Mouse (Mus musculus): ENCODE results near the gene Actrt2. TPM values are rescaled to one million over a fixed set of nuclear protein-coding genes. Genes with fewer than 3 reads are reported as not detected.

Gene Actrt2
- polyA plus RNA-seq, 1 experiment from 2014 or later = not detected

- Histone ChIP-seq H3K9ac (peak overlapping the region; percentile 67), H3K36me3 (no peaks in the 10 kb centered on the region), H3K27me3 (replicated peaks) (peaks cover 79% of the 10 kb centered on the region), H3K4me3 (replicated peaks) (peak overlapping the region; percentile 60), H3K27ac (peak overlapping the region; percentile 92), H3K4me1 (peaks cover 17% of the 10 kb centered on the region; the same call in 1 of the 2 replicates), H3K4me2 (peak overlapping the region; percentile 91), H3K9me3 (no peaks in the 10 kb centered on the region)
- ATAC-seq (ENCODE audit: insufficient read depth, low FRiP score, low read depth) = peak; percentile 46
- WGBS = under 1% methylated on average over 30 of the region's 30 CpGs
Observed at GRCm38 (mm10) chr4:154636053-154636433, 31.6 kb downstream of the Actrt2 start.

- H3K27me3 ChIP-seq (replicated peaks) = peaks cover 77% of the 10 kb centered on the region
- peak; percentile 1; the same call in 1 of the 2 replicates for ATAC-seq (ENCODE audit: insufficient read depth, low FRiP score, low read depth)
- under 1% methylated on average over 94 of the region's 94 CpGs for WGBS
- peak overlapping the region; percentile 91 for H3K4me2 ChIP-seq
- peaks cover 20% of the 10 kb centered on the region; the same call in 1 of the 2 replicates for H3K4me1 ChIP-seq
- peak overlapping the region; percentile 67 for H3K9ac ChIP-seq
- H3K27ac ChIP-seq = peak overlapping the region; percentile 92
- no peaks in the 10 kb centered on the region for H3K36me3 ChIP-seq
- H3K9me3 ChIP-seq = no peaks in the 10 kb centered on the region
- H3K4me3 ChIP-seq (replicated peaks) = peak overlapping the region; percentile 60
Observed at GRCm38 (mm10) chr4:154635241-154636052, 32.2 kb downstream of the Actrt2 start.

GRCm38 (mm10) chr4:154634470-154635240 lies 33.0 kb downstream of the Actrt2 start:
- H3K4me3 ChIP-seq (replicated peaks) = peak overlapping the region; percentile 60
- peak overlapping the region; percentile 67 for H3K9ac ChIP-seq
- peak overlapping the region; percentile 11; the same call in 1 of the 2 replicates for H3K27ac ChIP-seq
- H3K27me3 ChIP-seq (replicated peaks) = peaks cover 69% of the 10 kb centered on the region
- H3K36me3 ChIP-seq = no peaks in the 10 kb centered on the region
- H3K4me2 ChIP-seq = peak overlapping the region; percentile 91
- ATAC-seq (ENCODE audit: insufficient read depth, low FRiP score, low read depth) = no peak
- 16% methylated on average over 44 of the region's 44 CpGs for WGBS
- H3K4me1 ChIP-seq = peaks cover 22% of the 10 kb centered on the region; the same call in 1 of the 2 replicates
- no peaks in the 10 kb centered on the region for H3K9me3 ChIP-seq

DNA sequence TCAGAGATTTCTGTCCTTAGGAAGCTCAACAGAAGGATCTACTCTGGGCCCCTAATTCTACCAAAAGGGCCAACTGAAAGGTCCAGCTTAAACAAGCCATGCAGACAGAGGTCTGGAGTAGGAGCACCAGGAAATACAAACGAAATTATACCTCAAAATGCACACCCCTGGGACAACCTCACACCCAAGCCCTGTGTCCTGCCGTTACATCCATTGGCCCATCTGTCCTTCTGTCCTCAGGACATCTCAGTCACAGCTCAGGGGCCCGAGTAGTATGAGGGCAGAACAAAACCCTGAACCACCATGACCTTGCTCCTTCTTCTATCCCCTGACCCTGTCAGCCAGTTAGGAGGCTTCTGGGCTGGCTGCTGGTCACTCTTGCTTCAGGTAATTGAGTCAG lies 33.7 kb downstream of the Actrt2 start:
- Histone ChIP-seq H3K27ac (peak overlapping the region; percentile 11; the same call in 1 of the 2 replicates), H3K4me2 (peak overlapping the region; percentile 91), H3K4me1 (peaks cover 25% of the 10 kb centered on the region; the same call in 1 of the 2 replicates), H3K9ac (peak overlapping the region; percentile 67), H3K4me3 (replicated peaks) (peak overlapping the region; percentile 60), H3K9me3 (no peaks in the 10 kb centered on the region), H3K36me3 (no peaks in the 10 kb centered on the region), H3K27me3 (replicated peaks) (peaks cover 62% of the 10 kb centered on the region)
- WGBS = 50% methylated on average over 3 of the region's 3 CpGs
- ATAC-seq (ENCODE audit: insufficient read depth, low FRiP score, low read depth) = no peak

GRCm38 (mm10) chr4:154632800-154633764 lies 34.6 kb downstream of the Actrt2 start:
- Histone ChIP-seq H3K9me3 (no peaks in the 10 kb centered on the region), H3K4me1 (peaks cover 29% of the 10 kb centered on the region; the same call in 1 of the 2 replicates), H3K4me3 (replicated peaks) (peak overlapping the region; percentile 60), H3K27ac (peak overlapping the region; percentile 4; the same call in 1 of the 2 replicates), H3K36me3 (no peaks in the 10 kb centered on the region), H3K9ac (no peak overlapping the region), H3K27me3 (replicated peaks) (peaks cover 59% of the 10 kb centered on the region), H3K4me2 (peak overlapping the region; percentile 91)
- 43% methylated on average over 14 of the region's 14 CpGs for WGBS
- no peak for ATAC-seq (ENCODE audit: insufficient read depth, low FRiP score, low read depth)

DNA sequence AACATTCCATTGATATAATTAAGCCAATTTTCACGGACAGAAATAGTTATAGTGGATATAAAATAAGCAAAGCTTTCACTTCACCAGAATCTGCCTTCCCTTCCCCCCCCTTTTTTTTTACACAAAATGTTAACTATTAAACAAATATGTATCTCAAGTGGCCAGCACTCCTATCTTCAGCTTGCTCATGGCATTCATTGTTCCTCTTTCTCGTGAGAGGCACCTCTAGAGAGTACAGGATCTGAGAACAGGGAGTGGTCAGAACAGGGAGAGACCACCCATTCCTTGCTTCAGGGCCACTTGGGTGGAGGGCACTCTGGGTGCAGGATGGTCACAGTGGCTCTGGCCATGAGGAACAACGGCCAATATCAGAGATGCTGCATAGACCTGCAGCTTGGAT lies 36.9 kb downstream of the Actrt2 start:
- 40% methylated on average over 3 of the region's 3 CpGs for whole genome bisulfite sequencing
- Histone ChIP-seq H3K4me3 (replicated peaks) (no peak overlapping the region), H3K27me3 (replicated peaks) (peaks cover 45% of the 10 kb centered on the region), H3K9ac (no peak overlapping the region), H3K27ac (peak overlapping the region; percentile 69), H3K4me2 (peak overlapping the region; percentile 38), H3K36me3 (no peaks in the 10 kb centered on the region), H3K4me1 (peaks cover 33% of the 10 kb centered on the region), H3K9me3 (no peaks in the 10 kb centered on the region)
- ATAC-seq (ENCODE audit: insufficient read depth, low FRiP score, low read depth) = peak; percentile 54; the same call in 1 of the 2 replicates

- no peak overlapping the region; the same call in 1 of the 2 replicates for H3K27ac ChIP-seq
- no peak overlapping the region for H3K9ac ChIP-seq
- no peak for ATAC-seq (ENCODE audit: insufficient read depth, low FRiP score, low read depth)
- no peak overlapping the region for H3K4me3 ChIP-seq (replicated peaks)
- peaks cover 19% of the 10 kb centered on the region for H3K27me3 ChIP-seq (replicated peaks)
- peaks cover 26% of the 10 kb centered on the region for H3K4me1 ChIP-seq
- no peaks in the 10 kb centered on the region for H3K36me3 ChIP-seq
- H3K9me3 ChIP-seq = no peaks in the 10 kb centered on the region
- WGBS = 60% methylated on average over 5 of the region's 5 CpGs
- no peak overlapping the region; the same call in 1 of the 2 replicates for H3K4me2 ChIP-seq
Observed at GRCm38 (mm10) chr4:154627419-154628142, 40.1 kb downstream of the Actrt2 start.

DNA sequence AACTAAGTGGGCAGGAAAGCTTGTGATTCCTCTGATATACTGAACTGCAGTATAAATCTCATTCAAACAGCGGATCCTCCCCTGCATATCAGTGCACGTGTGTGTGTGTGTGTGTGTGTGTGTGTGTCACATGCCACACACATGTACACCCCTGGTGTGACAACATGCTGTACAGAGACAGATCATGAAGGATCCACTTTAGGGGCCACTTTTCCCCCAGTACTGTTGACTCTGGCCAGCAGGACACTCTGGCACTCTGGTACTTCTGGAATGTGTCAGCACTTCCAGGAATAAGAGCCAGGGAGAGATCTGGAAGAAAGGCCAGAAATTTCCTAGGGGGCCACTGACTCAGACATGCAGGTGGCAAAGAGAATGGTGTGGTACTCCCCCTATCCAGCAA lies 41.4 kb downstream of the Actrt2 start:
- no peaks in the 10 kb centered on the region for H3K36me3 ChIP-seq

DNA sequence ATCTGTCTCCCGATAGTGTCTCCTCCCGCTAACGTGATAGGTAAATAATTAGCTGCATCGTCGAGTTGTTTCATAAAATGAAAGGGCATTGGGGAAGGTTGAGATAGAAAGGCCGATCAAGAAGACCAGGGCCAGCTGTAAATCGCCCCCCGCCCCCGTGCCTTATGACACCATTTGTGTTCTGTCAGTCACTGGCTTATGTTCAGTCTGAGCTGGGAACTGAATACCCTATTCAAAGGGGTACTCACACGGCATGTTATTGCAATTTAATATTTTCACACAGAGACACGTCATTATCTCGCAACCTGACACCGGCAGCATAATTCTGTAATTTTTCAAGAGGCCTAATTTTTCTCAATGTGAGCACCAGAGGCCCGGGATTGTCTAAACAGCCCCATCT lies 42.0 kb downstream of the Actrt2 start:
- H3K4me3 ChIP-seq (replicated peaks) = no peak overlapping the region
- H3K4me1 ChIP-seq = peaks cover 25% of the 10 kb centered on the region
- no peak overlapping the region for H3K27ac ChIP-seq
- H3K9ac ChIP-seq = no peak overlapping the region
- WGBS = 44% methylated on average over 14 of the region's 14 CpGs
- no peaks in the 10 kb centered on the region for H3K9me3 ChIP-seq
- no peak overlapping the region for H3K4me2 ChIP-seq
- peaks cover 7% of the 10 kb centered on the region; the same call in 1 of the 2 replicates for H3K27me3 ChIP-seq (replicated peaks)
- ATAC-seq (ENCODE audit: insufficient read depth, low FRiP score, low read depth) = no peak
- H3K36me3 ChIP-seq = no peaks in the 10 kb centered on the region

More for the DNA sequence above, 41.4 kb downstream of the Actrt2 start:
- Histone ChIP-seq H3K4me1 (peaks cover 29% of the 10 kb centered on the region), H3K4me2 (no peak overlapping the region), H3K27me3 (replicated peaks) (peaks cover 13% of the 10 kb centered on the region), H3K9me3 (no peaks in the 10 kb centered on the region), H3K9ac (no peak overlapping the region), H3K4me3 (replicated peaks) (no peak overlapping the region), H3K27ac (no peak overlapping the region)
- WGBS = 75% methylated on average over 2 of the region's 2 CpGs
- ATAC-seq (ENCODE audit: insufficient read depth, low FRiP score, low read depth) = no peak

- no peak overlapping the region for H3K27ac ChIP-seq
- WGBS = 73% methylated on average over 3 of the region's 3 CpGs
- no peak overlapping the region for H3K4me3 ChIP-seq (replicated peaks)
- ATAC-seq (ENCODE audit: insufficient read depth, low FRiP score, low read depth) = no peak
- no peaks in the 10 kb centered on the region for H3K36me3 ChIP-seq
- H3K4me2 ChIP-seq = no peak overlapping the region
- H3K27me3 ChIP-seq (replicated peaks) = 0 out of 2 replicates have a peak, but pooled peaks cover 3% of the 10 kb centered on the region
- no peak overlapping the region for H3K9ac ChIP-seq
- H3K4me1 ChIP-seq = peaks cover 20% of the 10 kb centered on the region; the same call in 1 of the 2 replicates
- H3K9me3 ChIP-seq = no peaks in the 10 kb centered on the region
Observed at GRCm38 (mm10) chr4:154623241-154623640, 44.4 kb downstream of the Actrt2 start.
